20 mouse cellular contexts compared by ENCODE assay signal in the genomic region with DNA sequence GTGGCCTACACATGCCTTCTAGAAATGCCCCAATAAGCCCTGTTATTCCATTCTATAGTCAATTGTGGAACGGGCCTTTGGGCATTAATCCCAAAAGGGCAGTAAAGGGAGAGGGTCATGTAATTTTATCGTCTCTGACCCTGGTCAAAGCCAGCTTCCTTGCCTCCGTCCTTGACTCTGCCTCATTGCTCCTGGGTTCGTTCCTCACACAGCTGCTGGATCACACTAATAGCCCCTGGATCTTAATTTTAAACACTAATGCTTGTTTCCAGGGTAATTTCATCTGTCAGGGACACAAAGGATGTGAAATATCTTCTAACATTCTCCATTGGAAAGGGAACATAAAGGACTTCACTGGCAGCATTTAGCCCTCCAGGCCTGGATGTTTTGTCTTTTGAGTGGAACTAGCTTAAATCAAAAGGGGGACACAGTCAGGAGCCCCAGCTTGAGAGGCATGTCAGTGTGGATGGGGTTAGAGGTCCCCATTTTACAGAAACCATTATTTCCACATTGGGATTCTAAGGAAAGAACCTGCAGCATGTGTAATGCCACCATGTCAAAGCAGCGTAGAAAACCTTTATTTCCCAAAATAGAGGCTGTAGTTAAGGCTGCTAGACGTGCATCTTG.
A peak's percentile ranks its signal among the peaks of the same experiment; 100 is the strongest.
DNase-seq lines count a peak whose midpoint lies in the region; ATAC-seq lines count a peak whose summit lies in the region.
"Had no signal": no experiment of that assay in that cellular context is flagged by ENCODE, and none has a peak within 500 bp of the region (broad histone marks: within the 10 kb centered on the region; RNA-seq: fewer than 3 reads in every experiment).

No protein-coding gene starts in this region.

- no peak for ATAC-seq in forebrain, embryonic 11.5 days (replicated peaks; ENCODE audit: low FRiP score)
- no peak for ATAC-seq in forebrain, embryonic 14.5 days
- ATAC-seq in forebrain, embryonic 16.5 days = no peak
- ATAC-seq in neural tube, embryonic 12.5 days (ENCODE audit: low FRiP score, low read depth) = peak; percentile 82
- no peak for ATAC-seq in neural tube, embryonic 15.5 days (ENCODE audit: low FRiP score)
- ATAC-seq: forebrain, postnatal 0 days had no signal

- H3K36me3 ChIP-seq in forebrain, embryonic 11.5 days (ENCODE audit: control insufficient read depth, insufficient read depth, low read length) = no peaks in the 10 kb centered on the region
- no peaks in the 10 kb centered on the region for H3K36me3 ChIP-seq in forebrain, embryonic 10.5 days (replicated peaks)
- no peaks in the 10 kb centered on the region for H3K36me3 ChIP-seq in forebrain, embryonic 14.5 days (ENCODE audit: control insufficient read depth, insufficient read depth, low read length)
- no peaks in the 10 kb centered on the region for H3K36me3 ChIP-seq in forebrain, embryonic 16.5 days (ENCODE audit: control insufficient read depth, insufficient read depth)
- no peaks in the 10 kb centered on the region for H3K36me3 ChIP-seq in neural tube, embryonic 12.5 days
- H3K36me3 ChIP-seq in neural tube, embryonic 15.5 days = no peaks in the 10 kb centered on the region
- H3K36me3 ChIP-seq: embryonic facial prominence, embryonic 10.5 days; embryonic facial prominence, embryonic 12.5 days had no signal

- H3K9me3 ChIP-seq in forebrain, embryonic 11.5 days (ENCODE audit: control insufficient read depth, low read length) = no peaks in the 10 kb centered on the region
- H3K9me3 ChIP-seq in forebrain, embryonic 10.5 days = no peaks in the 10 kb centered on the region
- no peaks in the 10 kb centered on the region for H3K9me3 ChIP-seq in forebrain, embryonic 14.5 days (replicated peaks; ENCODE audit: control insufficient read depth, low read length)
- H3K9me3 ChIP-seq in forebrain, embryonic 16.5 days (ENCODE audit: control insufficient read depth, low read length) = no peaks in the 10 kb centered on the region
- no peaks in the 10 kb centered on the region for H3K9me3 ChIP-seq in neural tube, embryonic 12.5 days
- H3K9me3 ChIP-seq in neural tube, embryonic 15.5 days (replicated peaks) = no peaks in the 10 kb centered on the region
- H3K9me3 ChIP-seq: embryonic facial prominence, embryonic 10.5 days; embryonic facial prominence, embryonic 12.5 days had no signal

- H3K4me3 ChIP-seq in forebrain, embryonic 11.5 days (ENCODE audit: low read depth, low read length) = no peak overlapping the region
- no peak overlapping the region for H3K4me3 ChIP-seq in forebrain, embryonic 10.5 days
- no peak overlapping the region for H3K4me3 ChIP-seq in forebrain, embryonic 14.5 days (ENCODE audit: low read depth, low read length)
- H3K4me3 ChIP-seq in forebrain, embryonic 16.5 days (replicated peaks; ENCODE audit: low read length) = no peak overlapping the region
- no peak overlapping the region for H3K4me3 ChIP-seq in neural tube, embryonic 12.5 days
- no peak overlapping the region for H3K4me3 ChIP-seq in neural tube, embryonic 15.5 days (replicated peaks)
- H3K4me3 ChIP-seq: embryonic facial prominence, embryonic 10.5 days; embryonic facial prominence, embryonic 12.5 days had no signal

- no peak overlapping the region for H3K4me2 ChIP-seq in forebrain, embryonic 11.5 days (ENCODE audit: low read depth, low read length, severe bottlenecking)
- no peak overlapping the region for H3K4me2 ChIP-seq in forebrain, embryonic 14.5 days (ENCODE audit: low read length)
- no peak overlapping the region for H3K4me2 ChIP-seq in forebrain, embryonic 16.5 days (ENCODE audit: low read length)
- H3K4me2 ChIP-seq in neural tube, embryonic 12.5 days (replicated peaks) = no peak overlapping the region
- no peak overlapping the region for H3K4me2 ChIP-seq in neural tube, embryonic 15.5 days
- H3K4me2 ChIP-seq: embryonic facial prominence, embryonic 12.5 days had no signal

- 45% methylated on average over 6 of the region's 6 CpGs for WGBS in forebrain, embryonic 11.5 days
- 57% methylated on average over 6 of the region's 6 CpGs for WGBS in forebrain, embryonic 10.5 days
- 40% methylated on average over 6 of the region's 6 CpGs for WGBS in forebrain, embryonic 14.5 days
- WGBS in forebrain, embryonic 16.5 days = 26% methylated on average over 6 of the region's 6 CpGs
- 15% methylated on average over 6 of the region's 6 CpGs for WGBS in neural tube, embryonic 12.5 days
- 18% methylated on average over 6 of the region's 6 CpGs for WGBS in neural tube, embryonic 15.5 days

- DNase-seq in forebrain, embryonic 11.5 days (ENCODE audit: low spot score) = peak; percentile 35
- no peak for DNase-seq in forebrain, embryonic 10.5 days (ENCODE audit: extremely low spot score, low spot score)
- peak; percentile 18 for DNase-seq in forebrain, embryonic 14.5 days (ENCODE audit: low spot score)
- DNase-seq in mesoderm, embryonic 11.5 days (ENCODE audit: low read depth, low spot score) = peak; percentile 54
- no peak for DNase-seq in left cerebral cortex, postnatal 14 days (ENCODE audit: low spot score in 2 of 2)
- DNase-seq: adrenal gland, adult 2 months; adrenal gland, postnatal 10 days; adrenal gland, postnatal 25 days; cerebellum, adult 11-12 months; cerebellum, adult 2 months; cerebellum, adult 9-10 months; cerebellum, postnatal 10 days; cerebellum, postnatal 25 days; embryo, embryonic 11 days; forebrain, postnatal 0 days had no signal

- no peak overlapping the region for H3K27ac ChIP-seq in forebrain, embryonic 11.5 days (ENCODE audit: low read depth, low read length)
- no peak overlapping the region for H3K27ac ChIP-seq in forebrain, embryonic 10.5 days
- no peak overlapping the region for H3K27ac ChIP-seq in forebrain, embryonic 14.5 days (ENCODE audit: low read depth, low read length)
- H3K27ac ChIP-seq in forebrain, embryonic 16.5 days (ENCODE audit: low read length) = no peak overlapping the region
- no peak overlapping the region for H3K27ac ChIP-seq in neural tube, embryonic 12.5 days
- H3K27ac ChIP-seq in neural tube, embryonic 15.5 days (replicated peaks) = no peak overlapping the region
- H3K27ac ChIP-seq: embryonic facial prominence, embryonic 10.5 days; embryonic facial prominence, embryonic 12.5 days had no signal

- H3K9ac ChIP-seq in forebrain, embryonic 11.5 days (ENCODE audit: low read length) = no peak overlapping the region
- H3K9ac ChIP-seq in forebrain, embryonic 14.5 days (ENCODE audit: low read length) = no peak overlapping the region
- no peak overlapping the region for H3K9ac ChIP-seq in forebrain, embryonic 16.5 days (replicated peaks; ENCODE audit: low read depth, low read length)
- no peak overlapping the region for H3K9ac ChIP-seq in neural tube, embryonic 12.5 days
- H3K9ac ChIP-seq in neural tube, embryonic 15.5 days (replicated peaks) = no peak overlapping the region
- H3K9ac ChIP-seq: embryonic facial prominence, embryonic 12.5 days; forebrain, postnatal 0 days had no signal

- intact Hi-C loops in left cerebral cortex, postnatal 14 days (cut with DNase I) = no loop called here

- H3K27me3 ChIP-seq in forebrain, embryonic 11.5 days (ENCODE audit: control insufficient read depth, insufficient read depth, low read length) = no peaks in the 10 kb centered on the region
- H3K27me3 ChIP-seq in forebrain, embryonic 10.5 days (ENCODE audit: poor library complexity, severe bottlenecking) = no peaks in the 10 kb centered on the region
- no peaks in the 10 kb centered on the region for H3K27me3 ChIP-seq in forebrain, embryonic 14.5 days (replicated peaks; ENCODE audit: control insufficient read depth, insufficient read depth, low read length)
- no peaks in the 10 kb centered on the region for H3K27me3 ChIP-seq in forebrain, embryonic 16.5 days (replicated peaks; ENCODE audit: control insufficient read depth, insufficient read depth, low read length)
- 0 out of 2 replicates have a peak, but pooled peaks cover 4% of the 10 kb centered on the region for H3K27me3 ChIP-seq in neural tube, embryonic 12.5 days (replicated peaks)
- H3K27me3 ChIP-seq in neural tube, embryonic 15.5 days (replicated peaks) = 0 out of 2 replicates have a peak, but pooled peaks cover 6% of the 10 kb centered on the region
- H3K27me3 ChIP-seq: embryonic facial prominence, embryonic 12.5 days had no signal

- H3K4me1 ChIP-seq in forebrain, embryonic 11.5 days (replicated peaks; ENCODE audit: control insufficient read depth, insufficient read depth, low read length) = no peaks in the 10 kb centered on the region
- peaks cover 13% of the 10 kb centered on the region for H3K4me1 ChIP-seq in forebrain, embryonic 10.5 days
- H3K4me1 ChIP-seq in forebrain, embryonic 14.5 days (ENCODE audit: control insufficient read depth, insufficient read depth, low read length) = no peaks in the 10 kb centered on the region
- H3K4me1 ChIP-seq in forebrain, embryonic 16.5 days (replicated peaks; ENCODE audit: control insufficient read depth, insufficient read depth, low read length) = peaks cover 1% of the 10 kb centered on the region
- H3K4me1 ChIP-seq in neural tube, embryonic 12.5 days = peaks cover 15% of the 10 kb centered on the region; the same call in 1 of the 2 replicates
- 0 out of 2 replicates have a peak, but pooled peaks cover 6% of the 10 kb centered on the region for H3K4me1 ChIP-seq in neural tube, embryonic 15.5 days
- H3K4me1 ChIP-seq: embryonic facial prominence, embryonic 12.5 days had no signal

Comparison
In these comparisons a context has a peak if more than half of its experiments do, and no peak if none do; other contexts are left out.
1. DNase-seq: peak in forebrain, embryonic 11.5 days (single experiment), forebrain, embryonic 14.5 days (single experiment) and mesoderm, embryonic 11.5 days (single experiment); none in forebrain, embryonic 10.5 days (single experiment) and left cerebral cortex, postnatal 14 days (0 of 2).